Mouse (Mus musculus): Measurements from ENCODE around the gene Med12l.

GRCm38 (mm10) chr3:59270811-59271210, 265.2 kb downstream of the Med12l start:
- TF ChIP-seq TCF12 (IDR thresholded peaks at IDR 0.05; ENCODE audit: insufficient read depth, poor library complexity, severe bottlenecking) (no peak), POLR2A (IDR thresholded peaks at IDR 0.05; ENCODE audit: insufficient read length, low read depth) (no peak), E2F4 (IDR thresholded peaks at IDR 0.05; ENCODE audit: insufficient read depth) (no peak), USF1 (IDR thresholded peaks at IDR 0.05; ENCODE audit: low read depth) (no peak), MAX (IDR thresholded peaks at IDR 0.05; ENCODE audit: low read depth) (no peak), POLR2AphosphoS2 (IDR thresholded peaks at IDR 0.05; ENCODE audit: insufficient read length, low read depth) (no peak), REST (IDR thresholded peaks at IDR 0.05; ENCODE audit: insufficient read depth, insufficient read length) (no peak), TCF3 (IDR thresholded peaks at IDR 0.05; ENCODE audit: insufficient read length, low read depth) (no peak), MYOG (IDR thresholded peaks at IDR 0.05; ENCODE audit: control insufficient read depth in 1 of 3, insufficient read depth in 1 of 3, insufficient read length in 2 of 3, low read depth in 2 of 3) (no peak), CEBPB (IDR thresholded peaks at IDR 0.05; ENCODE audit: insufficient read depth, poor library complexity, severe bottlenecking) (no peak)
